Mouse (Mus musculus): ENCODE data around the gene Gm47955. TPM values are rescaled to one million over a fixed set of nuclear protein-coding genes. Genes with fewer than 3 reads are reported as not detected.
"Not testable (repeated sequence)": the region's sequence is repeated elsewhere in the genome, so short reads cannot be mapped to it uniquely, and the experiment has no call there.

Gm47955 gene
- total RNA-seq, 1 experiment from 2014 or later = not detected

DNA sequence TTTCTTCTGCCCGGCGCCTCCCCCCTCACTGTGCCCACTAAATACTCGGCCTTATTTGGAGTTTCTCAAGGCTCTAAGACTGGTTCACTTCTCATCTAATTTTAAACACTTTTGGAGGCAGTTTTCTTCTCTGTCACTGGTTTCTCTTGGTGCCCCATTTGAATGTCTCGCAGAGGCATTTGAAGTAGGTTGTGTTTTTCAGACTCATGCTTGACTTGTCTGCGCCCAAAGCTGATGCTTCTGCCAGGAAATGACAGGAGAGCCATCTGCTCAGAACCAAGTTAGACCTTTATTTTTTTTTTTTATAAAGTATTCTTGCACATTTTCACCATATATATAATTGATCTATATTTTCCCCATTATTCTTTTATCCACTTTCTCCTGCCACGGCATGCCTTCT, 26.7 kb downstream of the Gm47955 start:
- ATAC-seq (replicated peaks in 1 of 2; ENCODE audit: insufficient read depth in 1 of 2, low FRiP score in 2 of 2, low TSS enrichment in 1 of 2, low read depth in 1 of 2, poor library complexity in 2 of 2, severe bottlenecking in 2 of 2) = no peak

DNA sequence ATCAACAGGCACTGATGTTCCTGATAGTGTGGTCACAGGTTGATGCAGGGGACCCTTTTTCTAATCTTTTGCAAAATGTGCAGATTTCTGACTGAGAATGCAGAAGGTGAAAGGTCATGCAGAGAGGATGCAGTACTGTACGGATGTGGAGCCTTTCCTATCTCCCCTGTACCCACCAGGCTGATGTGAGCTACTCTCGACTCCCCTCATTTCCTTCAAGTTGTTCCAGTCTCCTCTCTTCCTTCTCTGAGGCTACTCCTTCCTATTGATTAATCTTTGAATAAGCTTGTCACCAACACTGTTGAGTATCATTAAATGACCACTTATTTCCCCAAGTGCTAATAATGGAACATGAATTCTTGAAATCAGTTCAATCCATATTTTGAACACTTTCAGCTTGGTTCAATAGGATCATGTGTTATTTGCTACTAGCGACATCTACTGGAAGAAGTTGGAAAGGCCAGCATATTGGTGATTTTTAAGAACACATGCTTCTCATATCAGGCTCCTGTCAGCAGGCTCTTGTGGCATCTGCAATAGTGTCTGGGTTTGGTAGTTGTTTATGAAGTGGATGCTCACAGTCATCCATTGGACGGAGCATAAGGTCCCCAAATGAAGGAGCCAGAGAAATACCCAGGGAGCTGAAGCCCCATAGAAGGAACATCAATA, 27.6 kb downstream of the Gm47955 start:
- peak; percentile 60 to 67; a peak in 3 of 4 replicates for ATAC-seq (replicated peaks in 1 of 2; ENCODE audit: insufficient read depth in 1 of 2, low FRiP score in 2 of 2, low TSS enrichment in 1 of 2, low read depth in 1 of 2, poor library complexity in 2 of 2, severe bottlenecking in 2 of 2)

DNA sequence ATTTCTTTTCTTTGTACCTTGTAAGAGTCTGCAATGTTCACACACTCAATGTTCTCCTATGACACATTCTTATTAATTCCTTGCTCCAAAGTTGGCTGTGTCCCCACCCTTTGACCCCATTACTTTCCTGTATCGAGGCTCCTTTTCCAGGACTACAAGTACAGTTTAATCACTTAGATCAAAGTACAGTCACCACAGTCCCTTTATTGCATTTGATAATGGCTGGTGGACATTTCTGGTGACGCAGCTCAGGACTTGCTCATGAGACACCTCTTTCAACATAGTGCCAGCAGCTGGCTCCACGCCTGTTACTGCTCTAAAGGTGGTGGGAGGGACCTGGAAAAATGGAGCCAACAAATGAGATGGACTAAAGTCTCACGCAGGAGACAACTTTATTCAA, 31.0 kb downstream of the Gm47955 start:
- ATAC-seq (replicated peaks in 1 of 2; ENCODE audit: insufficient read depth in 1 of 2, low FRiP score in 2 of 2, low TSS enrichment in 1 of 2, low read depth in 1 of 2, poor library complexity in 2 of 2, severe bottlenecking in 2 of 2) = no peak

DNA sequence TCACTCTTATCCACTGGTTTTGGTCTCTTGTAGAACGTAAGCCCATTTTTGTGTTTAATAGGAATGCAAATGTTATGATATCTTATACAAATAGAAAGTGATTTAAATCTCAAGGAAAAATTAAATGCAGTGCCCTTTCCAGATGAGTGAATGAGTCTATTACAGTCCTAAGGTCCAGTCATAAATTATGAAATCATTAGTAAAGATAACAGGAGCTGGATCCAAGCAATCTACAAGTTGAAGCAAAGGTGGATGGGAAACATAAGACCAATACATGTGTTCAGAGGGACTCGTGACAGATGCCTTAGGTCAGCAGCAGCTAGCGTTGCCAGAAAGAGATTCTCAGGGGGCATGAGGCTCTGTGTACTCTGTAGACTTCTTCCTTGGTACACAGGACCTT, 31.5 kb downstream of the Gm47955 start:
- ATAC-seq (replicated peaks in 1 of 2; ENCODE audit: insufficient read depth in 1 of 2, low FRiP score in 2 of 2, low TSS enrichment in 1 of 2, low read depth in 1 of 2, poor library complexity in 2 of 2, severe bottlenecking in 2 of 2) = no peak

DNA sequence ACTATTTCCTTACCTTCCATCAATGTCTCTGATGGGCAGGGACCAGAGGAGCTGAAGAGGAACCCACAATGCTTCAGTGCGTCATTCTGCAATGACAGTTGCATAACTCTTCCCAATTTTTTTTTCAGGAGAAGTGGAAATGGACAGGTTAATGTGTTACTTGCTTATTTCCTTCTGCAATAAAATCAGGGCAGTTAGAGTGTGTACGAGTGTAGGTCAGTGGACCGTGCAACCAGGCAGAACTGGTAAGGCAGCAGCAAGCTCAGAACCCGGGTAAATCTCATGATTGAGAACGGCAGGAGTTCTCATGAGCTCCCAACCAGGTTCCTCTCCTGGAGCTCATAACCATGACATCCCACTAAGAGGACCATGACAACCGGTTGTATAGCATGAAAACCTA, 32.0 kb downstream of the Gm47955 start:
- no peak for ATAC-seq (replicated peaks in 1 of 2; ENCODE audit: insufficient read depth in 1 of 2, low FRiP score in 2 of 2, low TSS enrichment in 1 of 2, low read depth in 1 of 2, poor library complexity in 2 of 2, severe bottlenecking in 2 of 2)

GRCm38 (mm10) chr1:82993947-82994346, 33.9 kb downstream of the Gm47955 start:
- no peak for ATAC-seq (replicated peaks in 1 of 2; ENCODE audit: insufficient read depth in 1 of 2, low FRiP score in 2 of 2, low TSS enrichment in 1 of 2, low read depth in 1 of 2, poor library complexity in 2 of 2, severe bottlenecking in 2 of 2)

DNA sequence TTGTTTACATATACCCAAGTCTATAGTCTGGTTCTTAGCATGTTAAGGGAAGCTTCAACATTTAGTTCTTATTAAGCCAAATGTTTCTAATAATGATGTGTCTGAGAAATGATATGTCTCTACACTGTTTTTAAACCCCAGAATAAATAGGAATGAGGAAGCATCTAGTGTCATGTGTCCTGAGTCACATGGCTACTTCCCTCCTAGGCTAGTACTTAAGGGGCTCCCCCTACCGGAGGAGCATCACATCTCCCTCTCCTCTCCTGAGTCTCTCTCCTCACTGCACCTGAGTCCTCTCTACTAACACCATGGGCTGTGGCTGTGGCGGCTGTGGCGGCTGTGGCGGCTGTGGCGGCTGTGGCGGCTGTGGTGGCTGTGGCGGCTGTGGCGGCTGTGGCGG, 40.2 kb downstream of the Gm47955 start, which contains the start of gene Gm47959:
TSS of gene Gm47959 (plus strand) at position 243 of the 400 bp plus-strand sequence.
- ATAC-seq (replicated peaks in 1 of 2; ENCODE audit: insufficient read depth in 1 of 2, low FRiP score in 2 of 2, low TSS enrichment in 1 of 2, low read depth in 1 of 2, poor library complexity in 2 of 2, severe bottlenecking in 2 of 2) = not testable (repeated sequence)

DNA sequence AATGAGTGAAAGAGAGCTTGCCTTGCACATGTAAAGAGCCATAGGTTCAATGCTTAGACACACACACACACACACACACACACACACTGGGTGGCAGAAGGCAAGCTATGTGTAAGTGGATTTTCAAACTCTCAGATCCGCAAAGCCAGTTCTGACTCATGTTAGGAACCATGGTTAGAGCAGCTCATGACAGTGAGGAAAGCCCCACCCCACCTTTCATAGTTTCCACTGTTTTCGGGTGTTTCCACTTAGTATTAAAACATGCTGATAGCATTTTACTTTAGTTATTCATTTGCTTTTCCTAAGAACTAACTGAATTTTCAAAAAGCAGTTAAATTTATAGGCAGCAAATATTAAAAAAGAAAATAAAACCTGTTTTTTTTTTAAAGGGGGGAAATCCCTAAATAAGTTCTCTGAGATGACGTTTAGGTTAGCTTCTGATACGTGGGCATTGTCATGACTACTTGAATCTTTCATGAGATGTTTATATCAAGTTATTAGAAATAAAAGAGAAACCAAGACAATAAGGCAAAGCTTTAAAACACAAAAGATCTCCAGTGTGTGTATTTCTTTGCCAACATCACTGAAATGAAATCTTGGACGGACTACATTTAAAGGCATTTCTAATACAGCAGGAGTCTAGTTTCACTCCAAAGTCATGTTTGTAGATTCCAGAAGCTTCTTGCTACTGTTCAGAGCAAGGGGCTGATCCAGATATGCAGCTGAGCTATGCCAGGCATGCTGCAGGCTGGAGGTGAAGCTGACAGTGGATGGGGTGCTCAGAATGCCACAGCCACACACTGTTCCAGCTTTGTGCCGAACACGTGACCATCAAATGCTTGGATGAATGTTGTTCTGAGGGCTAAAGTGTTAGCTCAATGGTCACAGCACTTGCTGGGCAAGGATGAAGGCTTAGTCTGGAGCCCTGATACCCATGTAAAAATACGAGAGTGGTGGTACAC, 46.4 kb downstream of the Gm47955 start:
- no peak for ATAC-seq (replicated peaks in 1 of 2; ENCODE audit: insufficient read depth in 1 of 2, low FRiP score in 2 of 2, low TSS enrichment in 1 of 2, low read depth in 1 of 2, poor library complexity in 2 of 2, severe bottlenecking in 2 of 2)

- no peak for ATAC-seq (replicated peaks in 1 of 2; ENCODE audit: insufficient read depth in 1 of 2, low FRiP score in 2 of 2, low TSS enrichment in 1 of 2, low read depth in 1 of 2, poor library complexity in 2 of 2, severe bottlenecking in 2 of 2)
These were observed 47.4 kb downstream of the Gm47955 start for GRCm38 (mm10) chr1:83007471-83007870.

Other genes with a start within 250 kb of the Gm47955 start
- gene Mff, start 235.4 kb upstream of the Gm47955 start, total RNA-seq (2017) = 91.7 and 112 TPM in 2 replicates
- not detected in 2 replicates for gene Tm4sf20, start 191.8 kb upstream of the Gm47955 start, total RNA-seq (2017)
- not detected in 2 replicates for gene Gm47791, start 189.0 kb upstream of the Gm47955 start, total RNA-seq (2017)
- 36.5 and 37.6 TPM in 2 replicates for gene Agfg1, start 120.8 kb upstream of the Gm47955 start, total RNA-seq (2017)
- not detected in 2 replicates for gene A030005L19Rik, start 47.0 kb upstream of the Gm47955 start, total RNA-seq (2017)
- gene A030014E15Rik, start 35.4 kb upstream of the Gm47955 start, total RNA-seq (2017) = not detected in 2 replicates
- not detected in 2 replicates for gene Gm6217, start 28.9 kb upstream of the Gm47955 start, total RNA-seq (2017)
- gene A030003K21Rik, start 16.9 kb upstream of the Gm47955 start, total RNA-seq (2017) = not detected in 2 replicates
- gene Gm7544, start 4.3 kb upstream of the Gm47955 start, total RNA-seq (2017) = not detected in 2 replicates
- gene Gm47959, start 40.3 kb downstream of the Gm47955 start, total RNA-seq (2017) = not detected in 2 replicates
- 0.38 and 0.79 TPM in 2 replicates for gene Slc19a3, start 78.2 kb downstream of the Gm47955 start, total RNA-seq (2017)
- not detected in 2 replicates for gene Krtap28-10, start 82.2 kb downstream of the Gm47955 start, total RNA-seq (2017)
- gene Gm47969, start 84.6 kb downstream of the Gm47955 start, total RNA-seq (2017) = not detected in 2 replicates
- not detected in 2 replicates for gene A030005K14Rik, start 99.1 kb downstream of the Gm47955 start, total RNA-seq (2017)
- gene Krtap28-13, start 100.6 kb downstream of the Gm47955 start, total RNA-seq (2017) = not detected in 2 replicates
- not detected in 2 replicates for gene Ccl20, start 156.5 kb downstream of the Gm47955 start, total RNA-seq (2017)
- gene Daw1, start 199.5 kb downstream of the Gm47955 start, total RNA-seq (2017) = not detected in 2 replicates

All from hematopoietic stem cell, adult 5-6 weeks (primary cell).